Mouse (Mus musculus): ENCODE results near the gene Ltbp1.

The Ltbp1 gene

GRCm38 (mm10) chr17:75069232-75069631 is 63.9 kb downstream of the Ltbp1 start:
- no peak for DNase-seq

DNA sequence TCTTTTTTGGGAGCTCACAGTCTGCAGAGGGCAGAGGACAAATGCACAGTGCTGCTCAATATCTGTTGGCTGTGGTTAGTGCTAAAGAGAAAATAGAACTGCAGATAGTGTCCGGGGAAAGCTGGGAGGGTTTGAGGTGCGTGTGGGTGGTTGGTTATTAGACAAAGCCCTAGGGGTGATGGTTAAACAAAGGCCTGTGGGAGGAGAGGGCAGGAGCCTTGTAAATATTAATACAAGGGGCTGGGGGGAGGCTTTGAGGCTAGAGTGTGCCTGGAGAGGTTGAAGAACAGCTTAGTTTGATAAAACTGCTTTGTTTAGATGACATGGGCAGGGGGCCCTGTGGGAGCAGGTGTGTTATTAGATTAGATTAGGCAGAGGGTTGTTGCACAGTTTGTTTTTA is 65.8 kb downstream of the Ltbp1 start:
- DNase-seq: no peak

DNA sequence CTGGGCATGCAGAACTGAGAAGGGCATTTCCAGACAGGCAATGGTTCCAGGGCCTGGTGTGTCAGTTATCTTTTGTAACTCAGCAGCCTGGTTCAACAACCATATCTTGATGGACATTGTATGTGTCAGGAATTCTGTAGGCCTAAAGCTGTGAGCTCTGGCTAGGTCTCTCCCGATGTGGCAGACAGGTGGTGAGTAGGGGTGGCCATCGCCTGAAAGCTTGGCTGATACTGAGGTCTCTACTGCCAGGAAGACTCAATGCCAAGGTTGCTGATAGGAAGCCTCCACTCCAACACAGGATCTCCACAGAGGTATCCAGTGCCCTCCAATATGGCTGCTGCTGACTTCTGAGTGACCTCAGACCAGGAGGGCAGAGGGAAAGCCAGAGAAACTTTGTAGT is 66.4 kb downstream of the Ltbp1 start:
- peak; percentile 65 to 74 for DNase-seq

DNA sequence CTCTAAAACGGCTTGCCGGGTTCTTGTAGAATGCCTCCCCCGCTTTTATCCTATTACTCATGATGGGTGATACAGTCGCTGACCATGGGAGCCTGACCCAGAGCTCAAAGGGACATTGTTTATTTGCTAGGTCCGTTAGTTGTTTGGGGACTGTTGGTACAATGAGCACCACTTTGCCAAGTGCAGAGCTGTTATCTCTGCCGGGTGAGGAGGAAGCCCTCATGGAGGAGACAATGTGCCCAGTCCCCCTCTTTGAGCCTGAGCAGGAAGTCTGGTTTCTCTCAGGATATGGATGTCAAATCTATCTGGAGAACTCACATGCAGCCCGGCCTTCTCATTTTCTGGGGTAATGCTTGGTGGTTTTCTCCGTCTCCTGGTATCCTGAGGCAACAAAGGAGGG is 68.5 kb downstream of the Ltbp1 start:
- DNase-seq: no peak

DNA sequence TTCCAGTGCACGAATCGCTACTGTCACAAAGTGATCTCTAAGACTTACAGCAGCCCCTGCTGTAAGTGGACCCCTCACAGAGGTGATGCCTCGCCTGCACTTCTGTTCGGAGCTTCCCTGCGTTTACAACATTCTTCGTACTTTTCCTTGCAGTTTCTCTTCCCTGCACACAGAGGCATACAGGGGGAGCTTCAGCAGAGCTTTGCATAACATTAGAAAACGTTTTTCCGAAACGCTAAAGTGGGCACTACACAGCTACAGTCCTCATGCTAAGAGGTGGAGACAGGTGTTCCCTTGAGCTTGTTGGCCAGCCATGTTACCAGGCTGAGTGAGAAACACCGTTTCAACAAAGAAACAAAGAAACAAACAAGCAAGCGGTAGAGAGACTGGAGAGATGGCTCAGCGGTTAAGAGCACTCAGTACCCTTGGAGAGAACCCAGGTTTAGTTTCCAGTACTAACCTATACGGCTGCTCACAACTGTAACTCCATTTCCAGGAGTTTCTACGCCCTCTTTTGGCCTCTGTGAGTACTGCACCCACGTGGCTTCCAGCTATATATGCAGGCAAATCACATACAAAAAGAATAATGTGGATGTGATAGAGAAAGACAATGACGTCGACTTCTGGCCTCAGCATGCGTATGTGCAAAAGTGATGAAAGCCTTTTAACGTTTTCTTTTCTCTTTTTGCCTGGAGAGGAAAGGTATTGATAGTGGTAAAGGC is 69.8 kb downstream of the Ltbp1 start:
- peak in 1 of 2 experiments; percentile 38 for DNase-seq

DNA sequence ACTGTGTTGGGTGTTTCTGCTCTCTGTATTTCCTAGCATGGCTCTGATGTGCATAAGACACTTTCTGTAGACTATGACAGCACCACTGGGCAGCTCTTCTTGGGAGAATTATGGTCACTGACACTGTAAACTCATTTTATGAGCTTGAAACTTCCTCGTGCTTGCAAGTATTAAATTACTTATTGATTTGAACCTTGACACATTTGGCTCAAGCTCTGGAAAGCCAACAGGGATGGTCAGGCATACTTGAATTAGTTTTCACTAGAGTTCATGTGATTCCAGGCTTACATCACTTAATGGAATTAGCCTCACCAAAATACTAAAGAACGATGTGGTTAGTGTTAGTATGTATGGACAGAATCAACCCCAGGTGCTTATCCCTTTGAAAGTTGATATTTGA is 76.0 kb downstream of the Ltbp1 start:
- no peak for DNase-seq

- peak in 1 of 2 experiments; percentile 15 for DNase-seq
Observed at GRCm38 (mm10) chr17:75082449-75082848, 77.1 kb downstream of the Ltbp1 start.

DNA sequence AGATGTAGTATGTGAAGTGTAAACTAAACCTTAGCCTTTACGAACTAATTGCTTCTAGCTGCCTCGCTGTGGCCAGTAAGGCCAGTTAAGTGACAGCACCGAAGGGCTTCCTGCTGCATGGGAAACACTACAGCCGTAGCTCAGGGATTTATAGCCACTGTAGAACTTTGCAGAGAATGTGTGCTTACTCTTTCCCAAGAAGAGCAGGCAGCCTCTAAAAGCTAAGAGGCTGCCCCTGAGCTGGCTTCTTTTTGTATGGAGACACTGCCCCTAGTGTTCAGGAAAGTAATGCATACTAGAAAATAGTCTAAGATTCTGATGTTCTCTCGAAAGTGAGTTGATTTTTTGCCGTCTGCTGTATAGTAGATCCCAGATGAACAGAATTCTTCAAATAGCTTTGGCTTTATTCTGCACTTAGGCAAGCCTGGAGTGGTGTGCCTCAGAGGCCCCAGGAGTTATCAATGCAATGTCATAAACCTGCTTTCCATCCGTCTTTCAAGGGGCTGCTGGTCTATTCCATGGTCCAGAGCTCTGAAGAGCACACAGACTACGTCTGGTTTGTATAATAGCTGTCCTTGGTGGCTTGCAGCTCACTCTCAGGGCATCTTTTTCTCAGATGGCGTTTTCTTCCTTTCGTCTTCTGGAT is 82.1 kb downstream of the Ltbp1 start:
- DNase-seq: peak; percentile 35 to 59

DNA sequence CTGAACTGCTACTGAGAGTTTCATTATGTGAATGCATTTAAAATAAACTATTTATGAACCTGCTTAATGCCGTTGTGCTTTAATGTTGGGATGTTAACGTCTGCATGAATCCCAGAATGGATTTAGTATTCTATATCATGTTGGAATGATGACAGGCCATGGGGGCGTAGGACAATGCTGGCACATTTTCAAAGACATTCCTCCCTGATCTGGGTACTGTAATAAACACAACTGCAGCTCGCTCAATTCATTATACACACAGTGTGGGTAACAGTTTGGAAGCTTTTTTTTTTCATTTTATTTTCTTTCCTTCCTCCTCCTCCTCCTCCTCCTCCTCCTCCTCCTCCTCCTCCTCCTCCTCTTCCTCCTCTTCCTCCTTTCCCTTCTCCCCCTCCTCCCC is 82.9 kb downstream of the Ltbp1 start:
- no peak for DNase-seq

DNA sequence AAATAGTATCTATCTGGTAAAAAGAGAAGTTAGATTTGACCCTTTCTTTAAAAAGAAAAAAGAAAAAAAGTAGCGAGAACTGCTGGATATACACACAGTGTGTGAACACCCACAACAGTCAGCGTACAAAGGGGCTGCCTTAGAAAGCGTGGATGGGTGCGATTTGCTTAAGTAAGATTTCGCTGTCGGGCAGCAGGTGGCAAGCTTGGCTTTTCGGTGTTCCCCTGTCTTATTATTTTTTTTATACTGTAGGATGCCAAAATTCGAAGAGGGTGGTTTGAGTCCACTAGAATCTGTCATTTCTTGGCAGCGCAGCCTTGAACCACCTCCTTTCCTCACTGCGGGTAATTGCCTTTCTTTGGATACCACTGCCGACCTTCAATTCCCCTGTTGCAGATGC is 83.4 kb downstream of the Ltbp1 start:
- DNase-seq: peak; percentile 64 to 67

- DNase-seq: no peak
Observed at GRCm38 (mm10) chr17:75090556-75090955, 85.2 kb downstream of the Ltbp1 start.

DNA sequence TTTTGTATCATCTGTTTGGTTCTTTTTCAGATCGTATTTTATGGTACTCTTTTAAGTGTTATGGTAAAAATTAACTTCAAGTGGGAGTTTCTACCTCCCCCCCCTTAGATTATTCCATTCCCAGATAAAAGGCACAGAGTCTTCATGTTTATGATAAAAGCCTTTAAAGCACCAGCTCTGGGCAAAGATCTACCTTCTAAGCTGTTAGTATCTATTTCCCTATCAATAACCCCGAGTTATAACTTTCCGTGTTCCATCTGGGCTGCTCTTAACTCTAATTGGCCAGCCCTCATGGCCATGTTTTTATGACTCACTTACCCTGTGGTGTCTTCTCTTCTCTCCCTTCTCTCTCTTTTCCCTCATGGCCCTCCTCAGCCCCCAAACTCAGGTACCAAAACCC is 88.2 kb downstream of the Ltbp1 start:
- DNase-seq: no peak

DNA sequence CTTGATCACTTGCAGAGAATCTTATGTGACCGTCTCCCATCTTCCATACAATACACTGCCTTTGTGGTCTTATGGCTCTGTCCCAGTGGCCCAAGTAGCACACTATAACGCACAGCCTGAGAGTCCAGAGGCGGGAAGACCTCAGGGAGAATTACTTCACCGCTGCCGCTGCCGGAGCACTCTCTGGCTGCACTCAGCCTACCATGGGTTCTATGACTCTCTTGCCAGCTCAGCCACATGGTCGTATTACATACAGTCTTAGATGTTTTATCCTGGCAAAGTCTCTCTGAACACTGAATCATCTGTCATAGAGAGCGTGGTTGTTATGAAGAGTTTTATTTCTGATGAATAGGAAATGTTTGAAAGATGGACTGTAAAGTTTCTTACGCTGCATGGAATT is 89.2 kb downstream of the Ltbp1 start:
- no peak for DNase-seq

- DNase-seq: no peak
Observed at GRCm38 (mm10) chr17:75096727-75097126, 91.4 kb downstream of the Ltbp1 start.

GRCm38 (mm10) chr17:75097367-75097766 is 92.0 kb downstream of the Ltbp1 start:
- no peak for DNase-seq

DNA sequence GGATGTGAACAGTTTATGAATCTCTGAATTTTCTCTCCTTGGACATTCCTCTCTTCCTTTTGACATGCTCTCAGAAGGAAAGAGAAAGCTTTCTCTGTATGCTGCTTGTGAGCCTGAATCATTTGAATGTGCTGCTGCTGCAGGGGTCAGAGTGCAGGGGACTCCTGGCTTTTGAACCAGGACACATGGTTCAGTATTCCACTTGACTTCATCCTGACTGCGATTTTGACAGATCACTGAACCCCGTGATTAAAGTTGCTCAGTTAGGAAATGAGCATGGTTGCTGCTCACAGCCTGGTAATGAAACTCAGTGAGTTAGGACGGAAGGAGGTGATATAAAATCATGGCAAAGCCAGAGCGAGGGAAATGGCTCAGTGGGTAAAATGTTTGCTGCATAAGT is 95.8 kb downstream of the Ltbp1 start:
- no peak for DNase-seq

- DNase-seq: no peak
Observed at GRCm38 (mm10) chr17:75101994-75102393, 96.6 kb downstream of the Ltbp1 start.

DNA sequence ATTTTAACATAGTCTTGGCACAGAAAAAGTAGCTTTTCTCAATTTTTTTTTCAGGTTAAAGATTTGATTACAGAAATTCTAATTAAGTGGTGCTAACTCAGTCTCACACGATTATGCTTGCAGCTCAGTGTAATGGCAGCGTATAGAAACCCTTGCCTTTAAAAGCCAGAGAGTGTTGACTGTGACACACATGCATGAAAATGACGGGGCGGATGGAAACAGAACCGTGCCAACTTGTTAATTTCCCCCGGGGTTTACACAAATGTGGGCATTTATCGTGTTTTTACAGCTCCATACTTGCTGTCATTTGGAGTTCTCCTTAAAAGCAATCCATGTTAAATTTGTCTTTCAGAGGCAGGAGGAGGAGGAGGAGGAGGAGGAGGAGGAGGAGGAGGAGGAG is 102.0 kb downstream of the Ltbp1 start:
- DNase-seq: peak in 1 of 2 experiments; percentile 31

- DNase-seq: no peak
Observed at GRCm38 (mm10) chr17:75107879-75108278, 102.5 kb downstream of the Ltbp1 start.

DNA sequence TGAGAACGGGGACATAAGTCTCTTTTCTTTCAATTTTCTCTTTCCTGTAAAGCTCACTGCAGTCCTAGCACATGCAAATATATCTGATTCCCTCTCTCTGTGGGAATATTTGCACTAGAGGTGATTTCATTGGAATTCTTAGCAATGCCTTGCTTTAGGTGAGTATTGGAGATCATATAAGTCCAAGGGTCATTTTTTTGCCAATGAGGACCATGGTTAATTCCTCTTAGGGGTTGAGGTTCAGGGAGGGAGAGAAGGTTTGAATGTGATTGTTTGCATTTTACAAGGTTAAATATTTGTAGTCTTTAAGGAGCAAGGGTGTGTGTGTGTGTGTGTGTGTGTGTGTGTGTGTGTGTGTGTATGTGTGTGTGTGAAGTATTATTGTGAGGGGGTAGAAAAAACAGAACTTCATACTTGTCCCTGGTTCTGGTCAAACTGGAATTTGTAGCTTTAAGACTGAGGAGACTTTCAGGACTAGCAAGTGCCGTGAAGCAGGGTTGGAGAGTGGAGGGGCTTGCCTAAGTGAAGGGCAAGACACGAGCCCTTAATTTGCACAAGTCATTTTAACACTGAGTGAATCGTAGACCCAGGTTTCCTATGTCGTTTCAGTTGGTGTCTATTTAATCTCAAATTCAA is 103.8 kb downstream of the Ltbp1 start:
- DNase-seq: no peak

DNA sequence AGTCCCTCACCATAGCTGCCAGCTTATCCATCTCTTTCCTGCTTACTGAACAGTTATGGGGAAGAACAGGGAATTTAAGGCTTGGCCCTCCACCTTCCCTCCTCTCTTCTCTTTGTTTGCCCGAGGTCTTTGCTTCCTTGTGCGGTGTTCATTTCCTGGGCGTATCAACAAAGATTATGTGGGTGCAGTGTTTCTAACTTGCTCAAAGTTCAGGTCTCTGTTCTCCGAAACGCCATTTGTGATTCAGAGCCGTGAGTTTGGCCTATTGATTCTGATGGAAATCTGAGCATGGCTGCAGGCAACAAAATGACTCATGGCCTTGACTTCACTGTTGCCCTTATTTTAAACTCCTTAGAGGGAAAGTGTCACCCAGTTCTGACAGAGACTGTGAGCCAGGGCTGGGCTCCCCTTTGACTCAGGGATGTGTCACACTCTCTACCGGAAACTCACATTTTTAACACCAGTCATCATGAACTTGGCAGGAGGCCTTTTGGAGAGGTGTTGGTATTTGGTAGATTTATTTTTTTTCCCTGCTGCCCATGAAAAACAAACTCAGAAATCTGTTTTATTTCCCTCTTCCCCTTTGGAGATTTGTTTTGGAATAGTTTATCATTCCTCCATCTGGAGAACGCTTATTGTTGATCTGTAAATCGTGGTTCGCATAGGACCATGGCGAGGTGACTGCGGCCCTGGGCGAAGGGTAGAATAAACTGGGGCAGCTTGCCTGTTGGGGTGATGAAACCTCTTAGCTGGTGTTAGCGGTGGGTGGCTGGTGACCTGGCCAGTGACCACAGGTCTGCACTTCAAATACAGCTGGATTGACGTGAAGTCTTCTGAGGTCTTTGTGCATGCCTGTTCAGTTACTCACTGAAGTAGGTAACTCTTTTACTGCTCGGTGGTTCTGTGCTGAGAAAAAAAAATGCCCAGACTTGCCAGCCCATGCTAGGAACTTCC is 105.2 kb downstream of the Ltbp1 start:
- DNase-seq: no peak

GRCm38 (mm10) chr17:75115594-75115993 is 110.2 kb downstream of the Ltbp1 start:
- DNase-seq: no peak

- no peak for DNase-seq
Observed at GRCm38 (mm10) chr17:75118896-75119295, 113.5 kb downstream of the Ltbp1 start.
